Mouse (Mus musculus) hindbrain, embryonic 14.5 days (tissue): Measurements from ENCODE around the gene Sowaha. TPM values are rescaled to one million over a fixed set of nuclear protein-coding genes. Genes with fewer than 3 reads are reported as not detected.

Source experiments
- polyA plus RNA-seq: library from polyadenylated mRNA; unstranded; fragments of >200 nt; fragmentation: Nextera tagmentation; extraction: Ambion mirVana; gene quantifications from 2 replicates; pipeline ENCODE4 v1.2.1, GENCODE M21; 2014

Gene Sowaha
- polyA plus RNA-seq, 1 experiment from 2014 or later, result 1.3 TPM

Other genes with a start within 250 kb of the Sowaha start
- gene Hspa4, start 179.8 kb downstream of the Sowaha start, polyA plus RNA-seq, result 51.5 and 52.7 TPM in 2 replicates
- 13.9 and 14.9 TPM in 2 replicates for gene Zcchc10, start 155.6 kb downstream of the Sowaha start, polyA plus RNA-seq
- 80.1 and 90.6 TPM in 2 replicates for gene Aff4, start 129.4 kb downstream of the Sowaha start, polyA plus RNA-seq
- not detected in 2 replicates for gene Leap2, start 57.1 kb downstream of the Sowaha start, polyA plus RNA-seq
- 751 and 866 TPM in 2 replicates for gene Uqcrq, start 49.4 kb downstream of the Sowaha start, polyA plus RNA-seq
- gene Gdf9, start 49.3 kb downstream of the Sowaha start, polyA plus RNA-seq, result 3.1 and 3.2 TPM in 2 replicates
- 0.11 TPM in 1 of 2 replicates, not detected in the other for gene Gm10447, start 23.2 kb downstream of the Sowaha start, polyA plus RNA-seq
- 2.5 and 3.5 TPM in 2 replicates for gene Shroom1, start 23.1 kb downstream of the Sowaha start, polyA plus RNA-seq
- not detected in 2 replicates for gene Gm9837, start 9.8 kb downstream of the Sowaha start, polyA plus RNA-seq
- gene Gm9945, start 108 bp downstream of the Sowaha start, polyA plus RNA-seq, result 0.36 TPM in 1 of 2 replicates, not detected in the other
- gene Sept8, start 39.0 kb upstream of the Sowaha start, polyA plus RNA-seq, result 21.6 and 23.7 TPM in 2 replicates
- 278 and 302 TPM in 2 replicates for gene Kif3a, start 87.1 kb upstream of the Sowaha start, polyA plus RNA-seq
- 8.3 and 8.5 TPM in 2 replicates for gene Il4, start 138.4 kb upstream of the Sowaha start, polyA plus RNA-seq
- gene Il13, start 154.4 kb upstream of the Sowaha start, polyA plus RNA-seq, result not detected in 2 replicates
- gene Rad50, start 227.0 kb upstream of the Sowaha start, polyA plus RNA-seq, result 10.7 and 10.8 TPM in 2 replicates
- gene Il5, start 240.5 kb upstream of the Sowaha start, polyA plus RNA-seq, result not detected in 2 replicates